Mouse (Mus musculus): ENCODE measurements around the gene Abraxas1. TPM values are rescaled to one million over a fixed set of nuclear protein-coding genes. Genes with fewer than 3 reads are reported as not detected.

The Abraxas1 gene
- polyA plus RNA-seq, 1 experiment from 2014 or later, result 11.4 TPM

DNA sequence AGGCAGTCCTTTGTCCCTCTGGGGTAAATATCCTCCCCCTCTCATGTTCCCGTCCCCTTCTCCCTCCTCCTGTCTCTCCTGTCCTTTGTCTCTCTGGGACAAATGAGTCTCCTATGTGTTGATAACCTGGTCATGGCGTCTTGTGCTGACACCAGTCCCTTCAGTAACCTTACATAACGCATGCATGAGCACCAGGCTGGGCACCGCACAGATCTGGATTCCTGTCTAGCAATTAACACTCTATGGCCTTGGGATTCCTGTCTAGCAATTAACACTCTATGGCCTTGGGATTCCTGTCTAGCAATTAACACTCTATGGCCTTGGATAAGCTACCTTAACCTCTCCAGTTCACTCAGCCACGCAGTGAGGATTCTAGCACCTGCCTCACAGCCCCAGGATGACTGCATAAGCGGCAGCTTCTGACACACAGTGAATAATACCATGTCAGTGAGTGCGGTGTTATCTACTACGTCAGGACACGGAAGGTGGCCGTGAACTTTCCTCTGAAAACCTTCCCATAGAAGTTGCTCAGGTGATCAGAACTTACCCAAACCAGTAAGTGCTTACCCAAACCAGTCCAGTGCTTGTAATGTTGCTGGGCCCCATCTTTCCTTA lies 60.6 kb downstream of the Abraxas1 start:
- no peaks in the 10 kb centered on the region for H3K4me1 ChIP-seq (ENCODE audit: insufficient read depth, low read depth, low read length)
- no peak overlapping the region for H3K27ac ChIP-seq (ENCODE audit: low read length)
- no peak overlapping the region for H3K4me2 ChIP-seq (replicated peaks; ENCODE audit: low read depth, low read length)
- H3K4me3 ChIP-seq (ENCODE audit: low read depth, low read length), result no peak overlapping the region
- no peaks in the 10 kb centered on the region for H3K36me3 ChIP-seq (ENCODE audit: insufficient read depth, low read length)
- ATAC-seq (no peak), DNase-seq (ENCODE audit: low spot score) (no peak)
- 82% methylated on average over 10 of the region's 10 CpGs for WGBS
- TF ChIP-seq EP300 (IDR thresholded peaks at IDR 0.05), result no peak
- TF ChIP-seq CTCF (IDR thresholded peaks at IDR 0.05), result no peak
- no peaks in the 10 kb centered on the region for H3K9me3 ChIP-seq (ENCODE audit: low read length)
- no peak overlapping the region for H3K9ac ChIP-seq (replicated peaks; ENCODE audit: low read depth)
- H3K27me3 ChIP-seq (replicated peaks; ENCODE audit: insufficient read depth, low read length), result no peaks in the 10 kb centered on the region

DNA sequence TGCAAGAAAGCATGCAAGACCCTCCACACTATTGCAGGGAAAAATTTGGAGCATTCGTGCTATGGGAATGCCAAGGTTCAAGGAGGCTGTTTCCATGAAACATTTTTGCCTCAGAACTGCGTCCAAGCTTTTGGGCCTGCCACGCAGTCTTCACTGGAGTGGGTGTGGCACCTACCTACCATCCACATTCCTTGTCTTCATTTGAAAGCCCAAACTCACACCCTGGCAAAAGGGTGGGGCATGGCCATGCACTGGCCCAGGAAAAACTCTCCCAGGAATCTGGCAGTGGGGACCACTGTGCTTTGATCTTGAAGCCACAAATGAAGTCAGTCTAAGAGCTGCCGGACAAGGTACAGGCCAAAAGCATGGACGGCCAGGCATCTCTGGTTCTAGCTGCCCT lies 62.6 kb downstream of the Abraxas1 start:
- DNase-seq (ENCODE audit: low spot score) (no peak), ATAC-seq (no peak)
- 91% methylated on average over 5 of the region's 5 CpGs for WGBS
- no peaks in the 10 kb centered on the region for H3K9me3 ChIP-seq (ENCODE audit: low read length)
- TF ChIP-seq EP300 (IDR thresholded peaks at IDR 0.05) (no peak), CTCF (IDR thresholded peaks at IDR 0.05) (no peak)
- H3K9ac ChIP-seq (replicated peaks; ENCODE audit: low read depth), result no peak overlapping the region
- no peaks in the 10 kb centered on the region for H3K27me3 ChIP-seq (replicated peaks; ENCODE audit: insufficient read depth, low read length)
- no peaks in the 10 kb centered on the region for H3K4me1 ChIP-seq (ENCODE audit: insufficient read depth, low read depth, low read length)
- no peak overlapping the region for H3K27ac ChIP-seq (ENCODE audit: low read length)
- H3K36me3 ChIP-seq (ENCODE audit: insufficient read depth, low read length), result no peaks in the 10 kb centered on the region
- H3K4me2 ChIP-seq (replicated peaks; ENCODE audit: low read depth, low read length), result no peak overlapping the region
- no peak overlapping the region for H3K4me3 ChIP-seq (ENCODE audit: low read depth, low read length)

Other genes with a start within 250 kb of the Abraxas1 start
- gene Plac8, start 248.7 kb downstream of the Abraxas1 start, polyA plus RNA-seq (2015; fragmentation: Nextera tagmentation; extraction: Ambion mirVana), result 51.2 and 59.3 TPM in 2 replicates
- 34.3 and 35.5 TPM in 2 replicates for gene Coq2, start 145.8 kb downstream of the Abraxas1 start, polyA plus RNA-seq (2015; fragmentation: Nextera tagmentation; extraction: Ambion mirVana)
- gene Hpse, start 101.2 kb downstream of the Abraxas1 start, polyA plus RNA-seq (2015; fragmentation: Nextera tagmentation; extraction: Ambion mirVana), result 3.0 and 3.6 TPM in 2 replicates
- 5.3 and 6.8 TPM in 2 replicates for gene Helq, start 22.4 kb downstream of the Abraxas1 start, polyA plus RNA-seq (2015; fragmentation: Nextera tagmentation; extraction: Ambion mirVana)
- 118 and 145 TPM in 2 replicates for gene Mrps18c, start 22.3 kb downstream of the Abraxas1 start, polyA plus RNA-seq (2015; fragmentation: Nextera tagmentation; extraction: Ambion mirVana)
- 2.3 and 2.9 TPM in 2 replicates for gene Gpat3, start 24.7 kb upstream of the Abraxas1 start, polyA plus RNA-seq (2015; fragmentation: Nextera tagmentation; extraction: Ambion mirVana)